Mouse (Mus musculus) stomach, postnatal 0 days (tissue): ENCODE measurements around the gene Il27ra. TPM values are rescaled to one million over a fixed set of nuclear protein-coding genes. Genes with fewer than 3 reads are reported as not detected.

Source experiments
- ATAC-seq: fragments of 200-750 bp; cut with Nextera tagmentation; 2 replicates; pipeline ENCODE4 v1.8.0; 2017; ENCODE audit not compliant: low FRiP score, low TSS enrichment
- DNase-seq: peaks from one replicate; pipeline ENCODE4 v3.0.0-alpha.2; 2016; ENCODE audit warnings: low spot score
- H3K27ac ChIP-seq: fragments of 300-500 bp; sonication (generic); replicated peaks from 2 replicates; pipeline ENCODE4 v1.5.1; 2014; ENCODE audit warnings: mild to moderate bottlenecking, control low read depth
- H3K27me3 ChIP-seq: fragments of 300-500 bp; sonication (generic); 2 replicates; pipeline ENCODE4 v1.6.1; 2014; ENCODE audit warnings: low read length; ENCODE audit not compliant: control insufficient read depth, insufficient read depth
- H3K36me3 ChIP-seq: fragments of 300-500 bp; sonication (generic); 2 replicates; pipeline ENCODE4 v1.6.1; 2014; ENCODE audit warnings: low read length, mixed read lengths; ENCODE audit not compliant: control insufficient read depth, insufficient read depth
- H3K4me1 ChIP-seq: fragments of 300-500 bp; sonication (generic); replicated peaks from 2 replicates; pipeline ENCODE4 v1.6.1; 2014; ENCODE audit warnings: antibody characterized with exemption; ENCODE audit not compliant: control insufficient read depth, insufficient read depth
- H3K4me2 ChIP-seq: fragments of 300-500 bp; sonication (generic); replicated peaks from 2 replicates; pipeline ENCODE4 v1.6.1; 2014; ENCODE audit warnings: low read depth, mild to moderate bottlenecking, control low read depth, moderate library complexity
- H3K4me3 ChIP-seq: fragments of 300-500 bp; sonication (generic); 2 replicates; pipeline ENCODE4 v1.5.1; 2014; ENCODE audit warnings: low read depth, low read length, control low read depth
- H3K9ac ChIP-seq: fragments of 300-500 bp; sonication (generic); 2 replicates; pipeline ENCODE4 v1.6.1; 2014; ENCODE audit warnings: mild to moderate bottlenecking, low read length, control low read depth, mixed read lengths
- H3K9me3 ChIP-seq: fragments of 300-500 bp; sonication (generic); 2 replicates; pipeline ENCODE4 v1.6.1; 2016; ENCODE audit warnings: low read length; ENCODE audit not compliant: control insufficient read depth
- CTCF ChIP-seq: IDR thresholded peaks from 2 replicates; pipeline ENCODE4 v1.5.1; 2016; ENCODE audit warnings: antibody characterized with exemption, low read depth, mild to moderate bottlenecking, moderate library complexity
- EP300 ChIP-seq: optimal IDR thresholded peaks from 2 replicates; pipeline ENCODE3; 2016; ENCODE audit warnings: antibody characterized with exemption
- WGBS: fragments of 180-500 bp; shearing (Covaris S2); extraction: QIAGEN DNeasy Blood & Tissue Kit; methylation state at CpG from one replicate; pipeline ENCODE4 v1.1.7; 2014; 5-methylcytosine and 5-hydroxymethylcytosine counted together
- polyA plus RNA-seq: library from polyadenylated mRNA; unstranded; fragments of >200 nt; fragmentation: Nextera tagmentation; extraction: Ambion mirVana; gene quantifications from 2 replicates; pipeline ENCODE4 v1.2.1, GENCODE M21; 2015

The Il27ra gene
- polyA plus RNA-seq, 1 experiment from 2014 or later = 0.40 TPM

DNA sequence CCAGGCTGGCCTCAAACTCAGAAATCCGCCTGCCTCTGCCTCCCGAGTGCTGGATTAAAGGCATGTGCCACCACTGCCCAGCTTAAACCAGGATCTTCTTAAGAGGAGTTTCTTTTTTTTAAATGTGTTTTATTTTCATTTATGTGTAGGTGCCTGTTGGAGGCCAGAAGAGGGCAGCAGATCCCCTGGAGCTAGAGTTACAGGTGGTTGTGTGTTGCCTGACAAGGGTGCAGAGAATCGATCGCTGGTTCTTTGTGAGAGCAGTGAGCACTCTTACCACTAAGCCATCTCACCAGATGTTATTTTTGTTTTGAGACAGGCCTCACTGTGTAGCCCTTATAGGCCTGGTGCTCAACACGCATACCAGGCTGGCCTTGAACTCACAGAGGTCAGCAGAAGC, 26.6 kb downstream of the Il27ra start:
- peaks cover 12% of the 10 kb centered on the region; the same call in 1 of the 2 replicates for H3K27me3 ChIP-seq

DNA sequence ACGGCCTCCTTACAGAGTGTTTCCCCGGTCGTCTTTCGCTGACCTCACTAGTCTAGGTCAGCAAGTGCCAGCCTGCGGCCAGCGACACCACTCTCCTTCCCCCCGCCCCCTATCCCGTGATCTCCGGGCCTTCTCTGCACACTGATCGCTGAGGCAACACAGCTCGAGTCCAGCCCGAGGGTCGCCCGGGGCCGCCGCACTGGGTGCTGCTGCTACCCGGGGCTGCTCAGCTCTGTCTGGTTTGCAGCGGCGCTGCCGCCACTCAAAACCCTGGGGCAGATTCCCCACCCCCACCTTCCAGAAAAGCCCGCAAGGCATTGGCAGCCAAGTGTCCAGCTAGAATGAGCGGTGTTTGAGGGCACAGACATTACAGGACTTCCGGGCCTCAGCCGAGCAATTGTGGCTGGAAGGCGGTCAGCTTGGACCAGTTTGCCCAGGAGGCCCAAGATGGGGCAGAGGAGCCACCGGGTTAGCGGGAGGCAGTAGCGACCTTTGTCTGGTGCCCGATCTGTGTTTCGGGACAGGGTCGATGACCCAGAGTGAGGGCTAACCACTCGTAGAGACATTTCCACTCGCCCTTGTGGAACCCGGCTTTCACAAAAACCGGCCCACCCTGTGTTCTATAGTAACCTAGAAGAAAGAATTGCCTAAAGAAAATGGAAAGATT, 29.8 kb downstream of the Il27ra start:
- Histone ChIP-seq H3K36me3 (no peaks in the 10 kb centered on the region), H3K4me3 (peak overlapping the region; percentile 46; the same call in 1 of the 2 replicates), H3K4me2 (peak overlapping the region; percentile 91), H3K27ac (no peak overlapping the region), H3K4me1 (peaks cover 12% of the 10 kb centered on the region), H3K9me3 (no peaks in the 10 kb centered on the region), H3K27me3 (peaks cover 15% of the 10 kb centered on the region; the same call in 1 of the 2 replicates), H3K9ac (no peak overlapping the region)
- 21% methylated on average over 35 of the region's 35 CpGs for WGBS
- DNase-seq = no peak
- no peak for TF ChIP-seq CTCF
- no peak for TF ChIP-seq EP300
- ATAC-seq = 0 out of 2 replicates have a peak, but pooled peaks have one; percentile 17

More for the DNA sequence above, 26.6 kb downstream of the Il27ra start:
- Histone ChIP-seq H3K9me3 (no peaks in the 10 kb centered on the region), H3K9ac (no peak overlapping the region), H3K4me3 (no peak overlapping the region), H3K27ac (no peak overlapping the region), H3K4me1 (peaks cover 6% of the 10 kb centered on the region), H3K4me2 (no peak overlapping the region), H3K36me3 (no peaks in the 10 kb centered on the region)
- TF ChIP-seq CTCF (no peak), EP300 (no peak)
- DNase-seq = no peak
- WGBS = 94% methylated on average over 5 of the region's 5 CpGs
- no peak for ATAC-seq

- peaks cover 15% of the 10 kb centered on the region; the same call in 1 of the 2 replicates for H3K27me3 ChIP-seq
- peak; percentile 53 for ATAC-seq
- H3K27ac ChIP-seq = no peak within 1 kb of the TSS
- no peaks in the 10 kb centered on the region for H3K36me3 ChIP-seq
- TF ChIP-seq CTCF (no peak), EP300 (no peak)
- peaks cover 12% of the 10 kb centered on the region for H3K4me1 ChIP-seq
- WGBS = 2% methylated on average over 45 of the region's 45 CpGs
- peak within 1 kb of the TSS; percentile 46 for H3K4me3 ChIP-seq
- H3K4me2 ChIP-seq = peak within 1 kb of the TSS; percentile 91
- no peaks in the 10 kb centered on the region for H3K9me3 ChIP-seq
- peak; percentile 78 for DNase-seq
- H3K9ac ChIP-seq = peak within 1 kb of the TSS; percentile 48
These were observed 30.5 kb downstream of the Il27ra start, which contains the start of gene 2210011C24Rik for GRCm38 (mm10) chr8:84011705-84012498. TSS of gene 2210011C24Rik (minus strand) at chr8:84012171.

DNA sequence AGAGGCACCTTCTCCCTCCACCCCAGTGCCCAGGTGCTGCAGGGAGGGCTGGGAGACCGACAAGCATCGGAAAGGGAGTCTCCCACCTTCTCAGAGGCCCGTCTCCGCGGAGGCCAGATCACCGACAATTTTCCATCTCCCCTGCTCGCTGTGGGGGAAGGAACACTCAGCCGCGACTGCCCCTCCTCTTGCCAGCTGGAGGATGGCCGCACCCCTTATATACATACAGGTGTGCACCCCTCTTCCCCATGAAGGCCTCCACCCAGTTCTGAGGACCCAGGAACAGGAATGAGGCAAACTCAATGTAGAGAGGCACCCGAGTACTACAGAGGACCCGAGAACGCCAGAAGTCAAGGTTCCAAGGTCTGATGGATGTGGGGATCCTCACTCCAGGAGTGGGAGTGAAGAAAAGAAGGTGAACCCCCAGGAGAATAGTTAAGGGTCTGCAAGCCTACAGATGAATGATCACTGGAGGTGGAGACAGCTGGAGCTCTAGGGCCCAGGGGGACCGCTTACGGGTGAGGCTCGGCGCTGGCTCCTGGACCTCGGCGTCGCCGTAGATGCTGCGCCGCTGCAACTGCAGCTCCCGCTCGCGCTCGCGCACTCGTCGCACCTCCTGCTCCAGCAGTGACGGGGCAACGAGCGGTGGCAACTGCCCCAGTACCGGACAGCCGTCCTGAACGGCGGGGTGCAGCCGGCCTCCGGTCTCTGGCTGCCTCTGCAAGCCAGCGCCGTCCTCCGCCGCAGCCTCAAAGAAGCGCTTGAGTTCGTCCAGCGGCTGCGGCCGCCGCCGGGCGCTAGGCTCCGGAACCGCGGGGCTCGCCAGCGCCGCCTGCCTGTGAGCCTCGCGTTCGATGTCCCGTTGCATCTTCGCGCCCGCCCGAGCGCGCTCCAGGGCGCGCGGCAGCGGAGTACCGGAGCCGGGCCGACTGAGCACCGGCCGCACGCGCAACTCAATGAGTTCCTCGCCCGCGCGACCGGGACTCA, 31.5 kb downstream of the Il27ra start:
- peak overlapping the region; percentile 48 for H3K9ac ChIP-seq
- H3K27ac ChIP-seq = no peak overlapping the region
- TF ChIP-seq CTCF = peak; percentile 77
- no peak for TF ChIP-seq EP300
- peak overlapping the region; percentile 91 for H3K4me2 ChIP-seq
- DNase-seq (peak; percentile 82), ATAC-seq (peak; percentile 56)
- H3K9me3 ChIP-seq = no peaks in the 10 kb centered on the region
- no peaks in the 10 kb centered on the region for H3K36me3 ChIP-seq
- H3K27me3 ChIP-seq = peaks cover 15% of the 10 kb centered on the region; the same call in 1 of the 2 replicates
- H3K4me1 ChIP-seq = peaks cover 12% of the 10 kb centered on the region
- WGBS = 2% methylated on average over 63 of the region's 83 CpGs
- peak overlapping the region; percentile 46 for H3K4me3 ChIP-seq

GRCm38 (mm10) chr8:84009876-84010275, 32.5 kb downstream of the Il27ra start:
- DNase-seq (peak; percentile 86), ATAC-seq (peak; percentile 57; the same call in 1 of the 2 replicates)
- no peak overlapping the region for H3K9ac ChIP-seq
- peaks cover 12% of the 10 kb centered on the region for H3K4me1 ChIP-seq
- no peak for TF ChIP-seq EP300
- peak; percentile 97 for TF ChIP-seq CTCF
- 0 out of 2 replicates have a peak overlapping the region, but pooled peaks have one; percentile 3 for H3K4me3 ChIP-seq
- H3K9me3 ChIP-seq = no peaks in the 10 kb centered on the region
- no peak overlapping the region for H3K4me2 ChIP-seq
- H3K27me3 ChIP-seq = peaks cover 15% of the 10 kb centered on the region; the same call in 1 of the 2 replicates
- 1% methylated on average over 11 of the region's 11 CpGs for WGBS
- H3K36me3 ChIP-seq = no peaks in the 10 kb centered on the region
- no peak overlapping the region for H3K27ac ChIP-seq
